Mouse (Mus musculus): ENCODE measurements around the gene Mrln.
"Not testable (repeated sequence)": the region's sequence is repeated elsewhere in the genome, so short reads cannot be mapped to it uniquely, and the experiment has no call there.

Mrln gene

GRCm38 (mm10) chr10:70195279-70195678 is 9.2 kb upstream of the Mrln start:
- no peak for DNase-seq (ENCODE audit: low spot score in 2 of 2)

GRCm38 (mm10) chr10:70195786-70196185 is 8.7 kb upstream of the Mrln start:
- no peak for DNase-seq (ENCODE audit: low spot score in 2 of 2)

- DNase-seq (ENCODE audit: low spot score in 2 of 2), result no peak
These were observed 7.8 kb upstream of the Mrln start for GRCm38 (mm10) chr10:70196666-70197065.

GRCm38 (mm10) chr10:70197601-70198000 is 6.9 kb upstream of the Mrln start:
- no peak for DNase-seq (ENCODE audit: low spot score in 2 of 2)

- DNase-seq (ENCODE audit: low spot score in 2 of 2), result no peak
These were observed 6.5 kb upstream of the Mrln start for GRCm38 (mm10) chr10:70198012-70198411.

GRCm38 (mm10) chr10:70198951-70199463 is 5.5 kb upstream of the Mrln start:
- DNase-seq (ENCODE audit: low spot score in 2 of 2), result no peak

GRCm38 (mm10) chr10:70199466-70200210 is 4.8 kb upstream of the Mrln start:
- DNase-seq (ENCODE audit: low spot score in 2 of 2), result no peak

- DNase-seq (ENCODE audit: low spot score in 2 of 2), result no peak
These were observed 3.5 kb upstream of the Mrln start for GRCm38 (mm10) chr10:70200889-70201500.

- no peak for DNase-seq (ENCODE audit: low spot score in 2 of 2)
These were observed 6.8 kb downstream of the Mrln start for GRCm38 (mm10) chr10:70211281-70211680.

GRCm38 (mm10) chr10:70220971-70221370 is 16.5 kb downstream of the Mrln start:
- no peak for DNase-seq (ENCODE audit: low spot score in 2 of 2)

GRCm38 (mm10) chr10:70222231-70222630 is 17.8 kb downstream of the Mrln start:
- not testable (repeated sequence) for DNase-seq (ENCODE audit: low spot score in 2 of 2)

GRCm38 (mm10) chr10:70224571-70224970 is 20.1 kb downstream of the Mrln start:
- no peak for DNase-seq (ENCODE audit: low spot score in 2 of 2)

GRCm38 (mm10) chr10:70225760-70226159 is 21.3 kb downstream of the Mrln start:
- no peak for DNase-seq (ENCODE audit: low spot score in 2 of 2)

- no peak for DNase-seq (ENCODE audit: low spot score in 2 of 2)
These were observed 22.1 kb downstream of the Mrln start for GRCm38 (mm10) chr10:70226608-70227007.

- DNase-seq (ENCODE audit: low spot score in 2 of 2), result no peak
These were observed 25.9 kb downstream of the Mrln start for GRCm38 (mm10) chr10:70230352-70230751.

GRCm38 (mm10) chr10:70237936-70238335 is 33.5 kb downstream of the Mrln start:
- DNase-seq (ENCODE audit: low spot score in 2 of 2), result no peak

- no peak for DNase-seq (ENCODE audit: low spot score in 2 of 2)
These were observed 38.4 kb downstream of the Mrln start for GRCm38 (mm10) chr10:70242751-70243444.

- DNase-seq (ENCODE audit: low spot score in 2 of 2), result peak in 1 of 2 experiments; percentile 34
These were observed 40.6 kb downstream of the Mrln start, which contains the start of gene Slc16a9 for GRCm38 (mm10) chr10:70244921-70245558. Gene Slc16a9, plus strand, starts transcription at chr10:70245100.

GRCm38 (mm10) chr10:70245559-70245945 is 41.1 kb downstream of the Mrln start:
- no peak for DNase-seq (ENCODE audit: low spot score in 2 of 2)

- DNase-seq (ENCODE audit: low spot score in 2 of 2), result no peak
These were observed 41.6 kb downstream of the Mrln start for GRCm38 (mm10) chr10:70246076-70246475.

GRCm38 (mm10) chr10:70250354-70250753 is 45.9 kb downstream of the Mrln start:
- DNase-seq (ENCODE audit: low spot score in 2 of 2), result no peak

- DNase-seq (ENCODE audit: low spot score in 2 of 2), result no peak
These were observed 46.3 kb downstream of the Mrln start for GRCm38 (mm10) chr10:70250766-70251165.
